Mouse (Mus musculus): ENCODE measurements at regions not wholly inside any gene's neighbourhood (a gene's known extent, or its start where the extent isn't known, plus 50 kb on each side); places are given as distances from the start of the nearest gene placed in this dataset.

GRCm38 (mm10) chr3:148066701-148067100 is 923.7 kb downstream of the Adgrl2 start:
- ATAC-seq: no peak
- 80% methylated on average over 6 of the region's 6 CpGs for WGBS (ENCODE audit: insufficient replicate concordance)

GRCm38 (mm10) chr3:148056074-148056473 is 934.3 kb downstream of the Adgrl2 start:
- H3K4me3 ChIP-seq: no peak overlapping the region
- no peaks in the 10 kb centered on the region for H3K4me1 ChIP-seq
- H3K27ac ChIP-seq: no peak overlapping the region
- 64% methylated on average over 4 of the region's 4 CpGs for WGBS (ENCODE audit: insufficient replicate concordance)
- H3K9me3 ChIP-seq (replicated peaks): no peaks in the 10 kb centered on the region
- H3K9ac ChIP-seq: no peak overlapping the region
- ATAC-seq: no peak
- no peaks in the 10 kb centered on the region for H3K27me3 ChIP-seq (replicated peaks)
- no peaks in the 10 kb centered on the region for H3K36me3 ChIP-seq
- H3K4me2 ChIP-seq: no peak overlapping the region

More at GRCm38 (mm10) chr3:148066701-148067100, 923.7 kb downstream of the Adgrl2 start:
- Histone ChIP-seq H3K4me2 (no peak overlapping the region), H3K4me3 (no peak overlapping the region), H3K36me3 (no peaks in the 10 kb centered on the region), H3K27ac (no peak overlapping the region), H3K4me1 (no peaks in the 10 kb centered on the region), H3K27me3 (replicated peaks) (no peaks in the 10 kb centered on the region), H3K9ac (no peak overlapping the region), H3K9me3 (replicated peaks) (no peaks in the 10 kb centered on the region)

GRCm38 (mm10) chr3:148052516-148052915 is 937.8 kb downstream of the Adgrl2 start:
- WGBS (ENCODE audit: insufficient replicate concordance): 62% methylated on average over 5 of the region's 5 CpGs
- H3K36me3 ChIP-seq: no peaks in the 10 kb centered on the region
- no peak overlapping the region for H3K4me2 ChIP-seq
- no peak for ATAC-seq
- H3K27ac ChIP-seq: no peak overlapping the region
- no peaks in the 10 kb centered on the region for H3K9me3 ChIP-seq (replicated peaks)
- H3K4me1 ChIP-seq: no peaks in the 10 kb centered on the region
- H3K9ac ChIP-seq: no peak overlapping the region
- H3K27me3 ChIP-seq (replicated peaks): no peaks in the 10 kb centered on the region
- no peak overlapping the region for H3K4me3 ChIP-seq

GRCm38 (mm10) chr3:148048247-148048646 is 942.1 kb downstream of the Adgrl2 start:
- WGBS (ENCODE audit: insufficient replicate concordance): 44% methylated on average over 2 of the region's 2 CpGs

GRCm38 (mm10) chr3:148032532-148032931 is 957.8 kb downstream of the Adgrl2 start:
- Histone ChIP-seq H3K36me3 (no peaks in the 10 kb centered on the region), H3K9me3 (replicated peaks) (no peaks in the 10 kb centered on the region), H3K9ac (no peak overlapping the region), H3K4me2 (no peak overlapping the region), H3K4me3 (no peak overlapping the region), H3K4me1 (no peaks in the 10 kb centered on the region), H3K27me3 (replicated peaks) (no peaks in the 10 kb centered on the region), H3K27ac (no peak overlapping the region)
- 68% methylated on average over 6 of the region's 6 CpGs for WGBS (ENCODE audit: insufficient replicate concordance)
- ATAC-seq: no peak

More at GRCm38 (mm10) chr3:148048247-148048646, 942.1 kb downstream of the Adgrl2 start:
- Histone ChIP-seq H3K27ac (no peak overlapping the region), H3K9ac (no peak overlapping the region), H3K4me1 (no peaks in the 10 kb centered on the region), H3K36me3 (no peaks in the 10 kb centered on the region), H3K27me3 (replicated peaks) (no peaks in the 10 kb centered on the region), H3K4me3 (no peak overlapping the region), H3K9me3 (replicated peaks) (no peaks in the 10 kb centered on the region), H3K4me2 (no peak overlapping the region)
- ATAC-seq: no peak

GRCm38 (mm10) chr3:148005831-148006230 is 984.5 kb downstream of the Adgrl2 start:
- no peak overlapping the region for H3K9ac ChIP-seq
- WGBS (ENCODE audit: insufficient replicate concordance): 61% methylated on average over 5 of the region's 5 CpGs

GRCm38 (mm10) chr3:148004006-148004405 is 986.3 kb downstream of the Adgrl2 start:
- H3K4me1 ChIP-seq: no peaks in the 10 kb centered on the region
- ATAC-seq: no peak
- no peak overlapping the region for H3K9ac ChIP-seq
- no peaks in the 10 kb centered on the region for H3K27me3 ChIP-seq (replicated peaks)
- WGBS (ENCODE audit: insufficient replicate concordance): 34% methylated on average over 3 of the region's 3 CpGs
- H3K4me2 ChIP-seq: no peak overlapping the region
- no peak overlapping the region for H3K27ac ChIP-seq
- no peaks in the 10 kb centered on the region for H3K9me3 ChIP-seq (replicated peaks)
- H3K4me3 ChIP-seq: no peak overlapping the region
- H3K36me3 ChIP-seq: no peaks in the 10 kb centered on the region

More at GRCm38 (mm10) chr3:148005831-148006230, 984.5 kb downstream of the Adgrl2 start:
- Histone ChIP-seq H3K36me3 (no peaks in the 10 kb centered on the region), H3K4me3 (no peak overlapping the region), H3K27me3 (replicated peaks) (no peaks in the 10 kb centered on the region), H3K27ac (no peak overlapping the region), H3K9me3 (replicated peaks) (no peaks in the 10 kb centered on the region), H3K4me2 (no peak overlapping the region), H3K4me1 (no peaks in the 10 kb centered on the region)
- ATAC-seq: no peak

- Histone ChIP-seq H3K4me2 (no peak overlapping the region), H3K9ac (no peak overlapping the region), H3K4me3 (no peak overlapping the region), H3K9me3 (replicated peaks) (no peaks in the 10 kb centered on the region), H3K36me3 (no peaks in the 10 kb centered on the region), H3K27ac (no peak overlapping the region), H3K4me1 (no peaks in the 10 kb centered on the region), H3K27me3 (replicated peaks) (no peaks in the 10 kb centered on the region)
- WGBS (ENCODE audit: insufficient replicate concordance): 69% methylated on average over 15 of the region's 15 CpGs
- no peak for ATAC-seq
Observed at GRCm38 (mm10) chr3:147999330-147999953, 990.9 kb downstream of the Adgrl2 start.

- H3K4me1 ChIP-seq: no peaks in the 10 kb centered on the region
- no peak overlapping the region for H3K9ac ChIP-seq
- WGBS (ENCODE audit: insufficient replicate concordance): 78% methylated on average over 9 of the region's 9 CpGs
- no peak overlapping the region for H3K27ac ChIP-seq
- H3K4me2 ChIP-seq: no peak overlapping the region
- no peaks in the 10 kb centered on the region for H3K9me3 ChIP-seq (replicated peaks)
- no peaks in the 10 kb centered on the region for H3K36me3 ChIP-seq
- H3K27me3 ChIP-seq (replicated peaks): no peaks in the 10 kb centered on the region
- ATAC-seq: no peak
- no peak overlapping the region for H3K4me3 ChIP-seq
Observed at GRCm38 (mm10) chr3:147991738-147992137, 998.6 kb downstream of the Adgrl2 start.

- 52% methylated on average over 10 of the region's 10 CpGs for WGBS (ENCODE audit: insufficient replicate concordance)
Observed at GRCm38 (mm10) chr3:147990831-147991230, 999.5 kb downstream of the Adgrl2 start.

GRCm38 (mm10) chr3:147982831-147983230 is 1007.5 kb downstream of the Adgrl2 start:
- Histone ChIP-seq H3K9me3 (replicated peaks) (no peaks in the 10 kb centered on the region), H3K4me1 (no peaks in the 10 kb centered on the region), H3K36me3 (no peaks in the 10 kb centered on the region), H3K27me3 (replicated peaks) (no peaks in the 10 kb centered on the region), H3K27ac (no peak overlapping the region), H3K4me2 (no peak overlapping the region), H3K9ac (no peak overlapping the region), H3K4me3 (no peak overlapping the region)
- no peak for ATAC-seq
- WGBS (ENCODE audit: insufficient replicate concordance): 71% methylated on average over 5 of the region's 5 CpGs

More at GRCm38 (mm10) chr3:147990831-147991230, 999.5 kb downstream of the Adgrl2 start:
- Histone ChIP-seq H3K27ac (no peak overlapping the region), H3K4me1 (no peaks in the 10 kb centered on the region), H3K9ac (no peak overlapping the region), H3K27me3 (replicated peaks) (no peaks in the 10 kb centered on the region), H3K4me3 (no peak overlapping the region), H3K9me3 (replicated peaks) (no peaks in the 10 kb centered on the region), H3K4me2 (no peak overlapping the region), H3K36me3 (no peaks in the 10 kb centered on the region)
- ATAC-seq: no peak

- H3K36me3 ChIP-seq: no peaks in the 10 kb centered on the region
- no peaks in the 10 kb centered on the region for H3K4me1 ChIP-seq
- H3K27ac ChIP-seq: no peak overlapping the region
- H3K9ac ChIP-seq: no peak overlapping the region
- no peak for ATAC-seq
- no peak overlapping the region for H3K4me3 ChIP-seq
- H3K9me3 ChIP-seq (replicated peaks): no peaks in the 10 kb centered on the region
- H3K4me2 ChIP-seq: no peak overlapping the region
- no peaks in the 10 kb centered on the region for H3K27me3 ChIP-seq (replicated peaks)
- 43% methylated on average over 4 of the region's 4 CpGs for WGBS (ENCODE audit: insufficient replicate concordance)
Observed at GRCm38 (mm10) chr3:147981621-147982020, 1008.7 kb downstream of the Adgrl2 start.

GRCm38 (mm10) chr3:147976579-147976978 is 1013.8 kb downstream of the Adgrl2 start:
- no peaks in the 10 kb centered on the region for H3K27me3 ChIP-seq (replicated peaks)
- no peak for ATAC-seq
- no peaks in the 10 kb centered on the region for H3K9me3 ChIP-seq (replicated peaks)
- H3K4me1 ChIP-seq: no peaks in the 10 kb centered on the region
- no peak overlapping the region for H3K27ac ChIP-seq
- no peak overlapping the region for H3K4me3 ChIP-seq
- H3K4me2 ChIP-seq: no peak overlapping the region
- H3K9ac ChIP-seq: no peak overlapping the region
- WGBS (ENCODE audit: insufficient replicate concordance): 76% methylated on average over 3 of the region's 3 CpGs
- H3K36me3 ChIP-seq: no peaks in the 10 kb centered on the region
